Mouse (Mus musculus): ENCODE data around the gene AU022252. TPM values are rescaled to one million over a fixed set of nuclear protein-coding genes. Genes with fewer than 3 reads are reported as not detected.

AU022252 gene
- polyA plus RNA-seq, 1 experiment from 2014 or later: 35.1 TPM

GRCm38 (mm10) chr4:119261087-119261713, 28.7 kb upstream of the AU022252 start:
- Histone ChIP-seq H3K27ac (replicated peaks; ENCODE audit: low read depth, low read length) (no peak overlapping the region), H3K9ac (replicated peaks; ENCODE audit: low read length) (no peak overlapping the region), H3K4me2 (ENCODE audit: low read depth, low read length) (no peak overlapping the region), H3K36me3 (replicated peaks; ENCODE audit: control insufficient read depth, insufficient read depth, low read depth, low read length) (no peaks in the 10 kb centered on the region), H3K9me3 (replicated peaks; ENCODE audit: control insufficient read depth, low read length) (no peaks in the 10 kb centered on the region), H3K27me3 (ENCODE audit: control insufficient read depth, insufficient read depth, low read length) (no peaks in the 10 kb centered on the region), H3K4me3 (ENCODE audit: low read depth, low read length) (no peak overlapping the region), H3K4me1 (ENCODE audit: control insufficient read depth, insufficient read depth, low read length) (no peaks in the 10 kb centered on the region)
- ATAC-seq (replicated peaks; ENCODE audit: insufficient number of reproducible peaks, low FRiP score, low TSS enrichment, low read depth) (no peak), DNase-seq (ENCODE audit: low spot score) (no peak)
- WGBS: 57% methylated on average over 7 of the region's 7 CpGs

GRCm38 (mm10) chr4:119259344-119260254, 27.1 kb upstream of the AU022252 start:
- no peaks in the 10 kb centered on the region for H3K9me3 ChIP-seq (replicated peaks; ENCODE audit: control insufficient read depth, low read length)
- H3K27me3 ChIP-seq (ENCODE audit: control insufficient read depth, insufficient read depth, low read length): no peaks in the 10 kb centered on the region
- ATAC-seq (replicated peaks; ENCODE audit: insufficient number of reproducible peaks, low FRiP score, low TSS enrichment, low read depth) (no peak), DNase-seq (ENCODE audit: low spot score) (no peak)
- H3K4me2 ChIP-seq (ENCODE audit: low read depth, low read length): no peak overlapping the region
- no peaks in the 10 kb centered on the region for H3K36me3 ChIP-seq (replicated peaks; ENCODE audit: control insufficient read depth, insufficient read depth, low read depth, low read length)
- H3K4me1 ChIP-seq (ENCODE audit: control insufficient read depth, insufficient read depth, low read length): no peaks in the 10 kb centered on the region
- no peak overlapping the region for H3K27ac ChIP-seq (replicated peaks; ENCODE audit: low read depth, low read length)
- WGBS: 80% methylated on average over 15 of the region's 15 CpGs
- H3K9ac ChIP-seq (replicated peaks; ENCODE audit: low read length): no peak overlapping the region
- no peak overlapping the region for H3K4me3 ChIP-seq (ENCODE audit: low read depth, low read length)

- H3K9me3 ChIP-seq (replicated peaks; ENCODE audit: control insufficient read depth, low read length): no peaks in the 10 kb centered on the region
These were observed 24.6 kb upstream of the AU022252 start for GRCm38 (mm10) chr4:119257083-119257482.

GRCm38 (mm10) chr4:119255351-119255750, 22.8 kb upstream of the AU022252 start, which contains the start of gene Cldn19:
TSS of gene Cldn19 (plus strand) at chr4:119255414.
- no peaks in the 10 kb centered on the region for H3K4me1 ChIP-seq (ENCODE audit: control insufficient read depth, insufficient read depth, low read length)
- no peak within 1 kb of the TSS for H3K9ac ChIP-seq (replicated peaks; ENCODE audit: low read length)
- ATAC-seq (replicated peaks; ENCODE audit: insufficient number of reproducible peaks, low FRiP score, low TSS enrichment, low read depth): no peak
- no peaks in the 10 kb centered on the region for H3K27me3 ChIP-seq (ENCODE audit: control insufficient read depth, insufficient read depth, low read length)
- H3K4me2 ChIP-seq (ENCODE audit: low read depth, low read length): no peak within 1 kb of the TSS
- no peaks in the 10 kb centered on the region for H3K36me3 ChIP-seq (replicated peaks; ENCODE audit: control insufficient read depth, insufficient read depth, low read depth, low read length)
- no peaks in the 10 kb centered on the region for H3K9me3 ChIP-seq (replicated peaks; ENCODE audit: control insufficient read depth, low read length)
- DNase-seq (ENCODE audit: low spot score): no peak
- H3K27ac ChIP-seq (replicated peaks; ENCODE audit: low read depth, low read length): no peak within 1 kb of the TSS
- H3K4me3 ChIP-seq (ENCODE audit: low read depth, low read length): no peak within 1 kb of the TSS
- 82% methylated on average over 12 of the region's 12 CpGs for WGBS

More at GRCm38 (mm10) chr4:119257083-119257482, 24.6 kb upstream of the AU022252 start:
- Histone ChIP-seq H3K4me2 (ENCODE audit: low read depth, low read length) (no peak overlapping the region), H3K4me3 (ENCODE audit: low read depth, low read length) (no peak overlapping the region), H3K27ac (replicated peaks; ENCODE audit: low read depth, low read length) (no peak overlapping the region), H3K9ac (replicated peaks; ENCODE audit: low read length) (no peak overlapping the region), H3K36me3 (replicated peaks; ENCODE audit: control insufficient read depth, insufficient read depth, low read depth, low read length) (no peaks in the 10 kb centered on the region), H3K27me3 (ENCODE audit: control insufficient read depth, insufficient read depth, low read length) (no peaks in the 10 kb centered on the region), H3K4me1 (ENCODE audit: control insufficient read depth, insufficient read depth, low read length) (no peaks in the 10 kb centered on the region)
- ATAC-seq (replicated peaks; ENCODE audit: insufficient number of reproducible peaks, low FRiP score, low TSS enrichment, low read depth) (no peak), DNase-seq (ENCODE audit: low spot score) (no peak)
- 80% methylated on average over 6 of the region's 6 CpGs for WGBS

GRCm38 (mm10) chr4:119254012-119254618, 21.6 kb upstream of the AU022252 start:
- Histone ChIP-seq H3K9ac (replicated peaks; ENCODE audit: low read length) (no peak overlapping the region), H3K27ac (replicated peaks; ENCODE audit: low read depth, low read length) (no peak overlapping the region), H3K27me3 (ENCODE audit: control insufficient read depth, insufficient read depth, low read length) (no peaks in the 10 kb centered on the region), H3K4me1 (ENCODE audit: control insufficient read depth, insufficient read depth, low read length) (no peaks in the 10 kb centered on the region), H3K4me2 (ENCODE audit: low read depth, low read length) (no peak overlapping the region), H3K9me3 (replicated peaks; ENCODE audit: control insufficient read depth, low read length) (no peaks in the 10 kb centered on the region), H3K36me3 (replicated peaks; ENCODE audit: control insufficient read depth, insufficient read depth, low read depth, low read length) (no peaks in the 10 kb centered on the region), H3K4me3 (ENCODE audit: low read depth, low read length) (no peak overlapping the region)
- 28% methylated on average over 8 of the region's 9 CpGs for WGBS
- DNase-seq (ENCODE audit: low spot score) (no peak), ATAC-seq (replicated peaks; ENCODE audit: insufficient number of reproducible peaks, low FRiP score, low TSS enrichment, low read depth) (no peak)

GRCm38 (mm10) chr4:119252025-119252808, 19.7 kb upstream of the AU022252 start:
- H3K9me3 ChIP-seq (replicated peaks; ENCODE audit: control insufficient read depth, low read length): no peaks in the 10 kb centered on the region
- H3K27ac ChIP-seq (replicated peaks; ENCODE audit: low read depth, low read length): no peak overlapping the region
- no peak for ATAC-seq (replicated peaks; ENCODE audit: insufficient number of reproducible peaks, low FRiP score, low TSS enrichment, low read depth)
- no peaks in the 10 kb centered on the region for H3K4me1 ChIP-seq (ENCODE audit: control insufficient read depth, insufficient read depth, low read length)
- no peak overlapping the region for H3K4me2 ChIP-seq (ENCODE audit: low read depth, low read length)
- H3K36me3 ChIP-seq (replicated peaks; ENCODE audit: control insufficient read depth, insufficient read depth, low read depth, low read length): no peaks in the 10 kb centered on the region; the same call in 1 of the 2 replicates
- WGBS: 68% methylated on average over 7 of the region's 7 CpGs
- DNase-seq (ENCODE audit: low spot score): no peak
- H3K9ac ChIP-seq (replicated peaks; ENCODE audit: low read length): no peak overlapping the region
- H3K27me3 ChIP-seq (ENCODE audit: control insufficient read depth, insufficient read depth, low read length): no peaks in the 10 kb centered on the region
- H3K4me3 ChIP-seq (ENCODE audit: low read depth, low read length): no peak overlapping the region

GRCm38 (mm10) chr4:119248407-119248965, 16.0 kb upstream of the AU022252 start:
- Histone ChIP-seq H3K27ac (replicated peaks; ENCODE audit: low read depth, low read length) (no peak overlapping the region), H3K36me3 (replicated peaks; ENCODE audit: control insufficient read depth, insufficient read depth, low read depth, low read length) (no peaks in the 10 kb centered on the region; the same call in 1 of the 2 replicates), H3K4me3 (ENCODE audit: low read depth, low read length) (no peak overlapping the region), H3K27me3 (ENCODE audit: control insufficient read depth, insufficient read depth, low read length) (no peaks in the 10 kb centered on the region), H3K4me2 (ENCODE audit: low read depth, low read length) (no peak overlapping the region), H3K4me1 (ENCODE audit: control insufficient read depth, insufficient read depth, low read length) (no peaks in the 10 kb centered on the region), H3K9me3 (replicated peaks; ENCODE audit: control insufficient read depth, low read length) (no peaks in the 10 kb centered on the region), H3K9ac (replicated peaks; ENCODE audit: low read length) (no peak overlapping the region)
- no peak for DNase-seq (ENCODE audit: low spot score)
- 89% methylated on average over 11 of the region's 11 CpGs for WGBS
- ATAC-seq (replicated peaks; ENCODE audit: insufficient number of reproducible peaks, low FRiP score, low TSS enrichment, low read depth): no peak
